Mouse (Mus musculus) v-Abl transformed pro-B cells (cell line): ENCODE measurements around the gene Fzd4.

Experiments
- in situ Hi-C, 2 experiments: fragments of 400-800 bp; cut with MboI; formaldehyde crosslinking; loops; one replicate each; pipeline ENCODE4 v1.15.1; 2025; ENCODE audit not compliant: unreplicated experiment in 2 of 2

Fzd4 gene

DNA sequence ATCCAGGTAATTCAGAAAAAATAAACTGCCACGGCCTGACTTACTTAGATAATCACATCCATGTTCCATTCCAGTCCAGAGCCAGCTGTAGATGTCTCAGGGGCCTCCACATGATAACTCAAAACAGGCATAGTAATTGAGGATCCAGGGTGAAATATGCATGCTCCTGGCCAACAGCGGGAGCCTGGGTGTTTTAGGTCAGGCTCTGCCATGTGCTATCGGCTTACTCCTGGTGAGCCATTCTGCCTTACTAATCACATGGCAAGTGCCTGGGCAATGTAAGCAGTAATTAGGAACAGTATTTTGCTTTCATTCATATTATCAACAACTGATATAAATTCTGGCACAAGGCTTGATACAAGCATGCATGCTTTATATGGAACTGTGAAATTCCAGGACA is 57.2 kb downstream of the Fzd4 start:
- in situ Hi-C loops, result loop anchor here in 1 of 2 experiments (25.0 kb wide), 2 partner anchors 1051 to 1751 kb away; no protein-coding TSS in a partner anchor
